Mouse (Mus musculus): ENCODE measurements around the gene Raver1. TPM values are rescaled to one million over a fixed set of nuclear protein-coding genes. Genes with fewer than 3 reads are reported as not detected.

Gene Raver1
- polyA plus RNA-seq, 1 experiment = 90.8 TPM

DNA sequence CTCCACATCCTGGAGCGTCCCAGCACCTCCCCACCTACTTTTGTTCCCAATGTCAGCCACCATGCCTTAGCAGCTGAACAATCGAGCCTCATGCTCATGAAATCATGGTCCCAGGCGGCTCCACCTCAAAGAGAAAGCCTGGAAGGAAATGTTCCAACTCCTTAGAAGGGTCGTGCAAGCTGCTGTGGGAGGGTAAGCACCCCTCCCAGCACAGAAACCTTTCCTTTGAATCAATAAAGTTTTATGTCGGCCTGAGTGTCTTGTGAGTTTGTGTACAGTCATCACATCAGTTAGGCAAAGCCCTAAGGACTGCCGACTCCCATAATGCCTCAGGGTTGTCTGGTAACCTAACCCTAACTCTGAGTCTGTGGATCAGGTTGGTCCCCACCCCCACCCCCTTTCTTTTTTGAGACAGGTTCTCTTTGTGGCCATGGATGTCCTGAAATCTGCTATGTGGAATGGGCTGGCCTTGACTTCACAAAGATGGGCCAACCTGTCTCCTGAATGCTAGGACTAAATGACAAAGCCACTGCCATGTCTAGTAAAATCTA, 63.2 kb downstream of the Raver1 start:
- Histone ChIP-seq H3K27ac (ENCODE audit: insufficient read depth, low read depth, low read length) (no peak overlapping the region), H3K4me1 (ENCODE audit: control insufficient read depth, insufficient read depth, insufficient read length, low read length) (peaks cover 25% of the 10 kb centered on the region), H3K36me3 (ENCODE audit: control insufficient read depth, insufficient read depth, low read length) (no peaks in the 10 kb centered on the region), H3K4me3 (ENCODE audit: low read depth, low read length) (no peak overlapping the region), H3K27me3 (ENCODE audit: control insufficient read depth, insufficient read depth, low read length) (peaks cover 9% of the 10 kb centered on the region; the same call in 1 of the 2 replicates)
- TF ChIP-seq POLR2A (IDR thresholded peaks at IDR 0.05; ENCODE audit: low read depth, low read length) (no peak), CTCF (IDR thresholded peaks at IDR 0.05; ENCODE audit: extremely low read depth, insufficient read length, insufficient replicate concordance, low read depth, low read length) (no peak)
- WGBS = 70% methylated on average over 6 of the region's 6 CpGs

DNA sequence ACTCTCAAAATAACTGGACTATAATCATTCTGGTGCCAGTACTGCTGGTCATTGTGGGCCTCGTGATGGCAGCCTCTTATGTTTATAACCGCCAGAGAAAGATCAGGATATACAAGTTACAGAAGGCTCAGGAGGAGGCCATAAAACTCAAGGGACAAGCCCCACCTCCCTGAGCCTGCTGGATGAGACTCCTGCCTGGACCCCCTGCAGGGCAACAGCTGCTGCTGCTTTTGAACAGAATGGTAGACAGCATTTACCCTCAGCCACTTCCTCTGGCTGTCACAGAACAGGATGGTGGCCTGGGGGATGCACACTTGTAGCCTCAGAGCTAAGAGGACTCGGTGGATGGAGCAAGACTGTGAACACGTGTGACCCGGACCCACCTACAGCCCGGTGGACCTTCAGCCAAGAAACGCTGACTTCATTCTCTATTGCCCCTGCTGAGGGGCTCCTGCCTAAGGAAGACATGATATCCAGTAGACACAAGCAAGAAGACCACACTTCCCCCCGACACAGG, 64.0 kb downstream of the Raver1 start:
- WGBS = 77% methylated on average over 8 of the region's 8 CpGs
- H3K4me3 ChIP-seq (ENCODE audit: low read depth, low read length) = no peak overlapping the region

DNA sequence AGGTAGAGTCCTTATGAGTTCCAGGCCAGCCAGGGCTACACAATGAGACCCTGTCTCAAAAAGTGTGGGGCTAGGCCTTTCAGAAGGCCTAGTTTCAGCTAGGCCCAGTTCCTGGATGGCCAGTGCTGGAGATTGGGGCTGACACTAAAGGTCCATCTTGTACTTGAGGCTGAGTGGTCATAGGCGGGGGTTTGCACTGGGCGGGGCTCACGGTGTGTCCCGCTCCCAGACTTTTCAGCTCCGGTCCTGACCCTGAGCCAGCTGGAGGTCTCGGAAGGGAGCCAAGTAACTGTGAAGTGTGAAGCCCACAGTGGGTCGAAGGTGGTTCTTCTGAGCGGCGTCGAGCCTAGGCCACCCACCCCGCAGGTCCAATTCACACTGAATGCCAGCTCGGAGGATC, 65.0 kb downstream of the Raver1 start:
- no peak for TF ChIP-seq CTCF (IDR thresholded peaks at IDR 0.05; ENCODE audit: extremely low read depth, insufficient read length, insufficient replicate concordance, low read depth, low read length)
- no peak for TF ChIP-seq POLR2A (IDR thresholded peaks at IDR 0.05; ENCODE audit: low read depth, low read length)
- Histone ChIP-seq H3K4me3 (ENCODE audit: low read depth, low read length) (no peak overlapping the region), H3K27ac (ENCODE audit: insufficient read depth, low read depth, low read length) (no peak overlapping the region), H3K36me3 (ENCODE audit: control insufficient read depth, insufficient read depth, low read length) (no peaks in the 10 kb centered on the region), H3K27me3 (ENCODE audit: control insufficient read depth, insufficient read depth, low read length) (no peaks in the 10 kb centered on the region), H3K4me1 (ENCODE audit: control insufficient read depth, insufficient read depth, insufficient read length, low read length) (peaks cover 15% of the 10 kb centered on the region)
- 88% methylated on average over 12 of the region's 12 CpGs for WGBS

More for the DNA sequence above, 64.0 kb downstream of the Raver1 start:
- Histone ChIP-seq H3K36me3 (ENCODE audit: control insufficient read depth, insufficient read depth, low read length) (no peaks in the 10 kb centered on the region), H3K4me1 (ENCODE audit: control insufficient read depth, insufficient read depth, insufficient read length, low read length) (peaks cover 19% of the 10 kb centered on the region), H3K27me3 (ENCODE audit: control insufficient read depth, insufficient read depth, low read length) (peaks cover 6% of the 10 kb centered on the region; the same call in 1 of the 2 replicates), H3K27ac (ENCODE audit: insufficient read depth, low read depth, low read length) (no peak overlapping the region)
- TF ChIP-seq POLR2A (IDR thresholded peaks at IDR 0.05; ENCODE audit: low read depth, low read length) (no peak), CTCF (IDR thresholded peaks at IDR 0.05; ENCODE audit: extremely low read depth, insufficient read length, insufficient replicate concordance, low read depth, low read length) (no peak)

DNA sequence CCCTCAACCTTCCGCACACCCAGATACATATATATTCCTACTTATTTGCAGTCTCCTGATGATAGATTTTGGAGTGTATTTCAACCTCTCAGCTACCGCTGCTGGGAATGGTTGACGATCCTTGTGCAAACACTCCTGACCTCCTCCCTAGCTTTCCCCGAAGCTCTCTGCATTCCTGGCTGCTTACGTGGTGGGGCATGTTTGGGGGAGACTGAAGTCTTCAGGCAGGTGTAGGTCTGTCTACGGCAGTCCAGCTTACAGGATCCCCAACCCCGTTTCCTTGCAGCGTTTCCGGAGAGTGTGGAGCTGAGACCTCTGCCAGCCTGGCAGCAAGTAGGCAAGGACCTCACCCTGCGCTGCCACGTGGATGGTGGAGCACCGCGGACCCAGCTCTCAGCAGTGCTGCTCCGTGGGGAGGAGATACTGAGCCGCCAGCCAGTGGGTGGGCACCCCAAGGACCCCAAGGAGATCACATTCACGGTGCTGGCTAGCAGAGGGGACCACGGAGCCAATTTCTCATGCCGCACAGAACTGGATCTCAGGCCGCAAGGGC, 66.5 kb downstream of the Raver1 start:
- H3K27ac ChIP-seq (ENCODE audit: insufficient read depth, low read depth, low read length) = no peak overlapping the region
- TF ChIP-seq POLR2A (IDR thresholded peaks at IDR 0.05; ENCODE audit: low read depth, low read length) = no peak
- no peak for TF ChIP-seq CTCF (IDR thresholded peaks at IDR 0.05; ENCODE audit: extremely low read depth, insufficient read length, insufficient replicate concordance, low read depth, low read length)
- H3K4me1 ChIP-seq (ENCODE audit: control insufficient read depth, insufficient read depth, insufficient read length, low read length) = peaks cover 12% of the 10 kb centered on the region
- no peaks in the 10 kb centered on the region for H3K36me3 ChIP-seq (ENCODE audit: control insufficient read depth, insufficient read depth, low read length)
- WGBS = 61% methylated on average over 19 of the region's 19 CpGs
- no peak overlapping the region for H3K4me3 ChIP-seq (ENCODE audit: low read depth, low read length)
- no peaks in the 10 kb centered on the region for H3K27me3 ChIP-seq (ENCODE audit: control insufficient read depth, insufficient read depth, low read length)

Other genes starting within 250 kb of the Raver1 start
- gene A230050P20Rik, start 223.4 kb downstream of the Raver1 start, polyA plus RNA-seq (2012; rRNA removed) = 22.3 and 37.9 TPM in 2 replicates
- 4.3 and 8.0 TPM in 2 replicates for gene Angptl6, start 212.3 kb downstream of the Raver1 start, polyA plus RNA-seq (2012; rRNA removed)
- gene Ppan, start 203.8 kb downstream of the Raver1 start, polyA plus RNA-seq (2012; rRNA removed) = 33.4 and 42.2 TPM in 2 replicates
- gene Eif3g, start 193.4 kb downstream of the Raver1 start, polyA plus RNA-seq (2012; rRNA removed) = 57.9 and 94.5 TPM in 2 replicates
- 10.4 and 21.7 TPM in 2 replicates for gene Dnmt1, start 132.1 kb downstream of the Raver1 start, polyA plus RNA-seq (2012; rRNA removed)
- gene S1pr2, start 115.2 kb downstream of the Raver1 start, polyA plus RNA-seq (2012; rRNA removed) = 2.5 and 2.9 TPM in 2 replicates
- gene Mrpl4, start 89.3 kb downstream of the Raver1 start, polyA plus RNA-seq (2012; rRNA removed) = 81.8 and 143 TPM in 2 replicates
- gene Icam1, start 76.0 kb downstream of the Raver1 start, polyA plus RNA-seq (2012; rRNA removed) = 6.8 and 9.4 TPM in 2 replicates
- 0.32 and 0.37 TPM in 2 replicates for gene Icam4, start 62.6 kb downstream of the Raver1 start, polyA plus RNA-seq (2012; rRNA removed)
- 0.11 TPM in 2 replicates for gene Icam5, start 59.9 kb downstream of the Raver1 start, polyA plus RNA-seq (2012; rRNA removed)
- gene Zglp1, start 24.9 kb downstream of the Raver1 start, polyA plus RNA-seq (2012; rRNA removed) = 0.80 TPM in 1 of 2 replicates, not detected in the other
- gene Gm49373, start 18.9 kb downstream of the Raver1 start, polyA plus RNA-seq (2012; rRNA removed) = 0.09 and 0.16 TPM in 2 replicates
- gene Fdx1l, start 18.4 kb downstream of the Raver1 start, polyA plus RNA-seq (2012; rRNA removed) = 37.0 and 60.8 TPM in 2 replicates
- 6.2 and 21.8 TPM in 2 replicates for gene Gm38431, start within 50 bp of the Raver1 start, polyA plus RNA-seq (2012; rRNA removed)
- 16.3 and 31.2 TPM in 2 replicates for gene Tyk2, start 39.2 kb upstream of the Raver1 start, polyA plus RNA-seq (2012; rRNA removed)
- gene Cdc37, start 58.0 kb upstream of the Raver1 start, polyA plus RNA-seq (2012; rRNA removed) = 14.4 and 24.9 TPM in 2 replicates
- gene Pde4a, start 73.7 kb upstream of the Raver1 start, polyA plus RNA-seq (2012; rRNA removed) = 5.1 and 7.1 TPM in 2 replicates
- gene Keap1, start 147.4 kb upstream of the Raver1 start, polyA plus RNA-seq (2012; rRNA removed) = 56.6 and 103 TPM in 2 replicates
- 0.08 and 0.18 TPM in 2 replicates for gene S1pr5, start 156.4 kb upstream of the Raver1 start, polyA plus RNA-seq (2012; rRNA removed)
- gene Atg4d, start 173.3 kb upstream of the Raver1 start, polyA plus RNA-seq (2012; rRNA removed) = 70.1 and 144 TPM in 2 replicates
- gene Kri1, start 196.0 kb upstream of the Raver1 start, polyA plus RNA-seq (2012; rRNA removed) = 9.1 and 9.6 TPM in 2 replicates
- gene Cdkn2d, start 199.4 kb upstream of the Raver1 start, polyA plus RNA-seq (2012; rRNA removed) = 11.0 and 27.1 TPM in 2 replicates
- gene Ap1m2, start 220.3 kb upstream of the Raver1 start, polyA plus RNA-seq (2012; rRNA removed) = 36.4 and 69.5 TPM in 2 replicates
- 11.9 and 12.7 TPM in 2 replicates for gene Slc44a2, start 228.7 kb upstream of the Raver1 start, polyA plus RNA-seq (2012; rRNA removed)